Mouse (Mus musculus) R1 (cell line): ENCODE results near the gene Gadd45b.

Experiments
- DNase-seq: peaks from one replicate; pipeline ENCODE4 v3.0.0-alpha.2; 2018; ENCODE audit warnings: low read depth, low spot score

Gadd45b gene

GRCm38 (mm10) chr10:80935241-80935640, 5.4 kb downstream of the Gadd45b start:
- DNase-seq: no peak

GRCm38 (mm10) chr10:80935698-80936097, 5.8 kb downstream of the Gadd45b start:
- peak; percentile 60 for DNase-seq

DNA sequence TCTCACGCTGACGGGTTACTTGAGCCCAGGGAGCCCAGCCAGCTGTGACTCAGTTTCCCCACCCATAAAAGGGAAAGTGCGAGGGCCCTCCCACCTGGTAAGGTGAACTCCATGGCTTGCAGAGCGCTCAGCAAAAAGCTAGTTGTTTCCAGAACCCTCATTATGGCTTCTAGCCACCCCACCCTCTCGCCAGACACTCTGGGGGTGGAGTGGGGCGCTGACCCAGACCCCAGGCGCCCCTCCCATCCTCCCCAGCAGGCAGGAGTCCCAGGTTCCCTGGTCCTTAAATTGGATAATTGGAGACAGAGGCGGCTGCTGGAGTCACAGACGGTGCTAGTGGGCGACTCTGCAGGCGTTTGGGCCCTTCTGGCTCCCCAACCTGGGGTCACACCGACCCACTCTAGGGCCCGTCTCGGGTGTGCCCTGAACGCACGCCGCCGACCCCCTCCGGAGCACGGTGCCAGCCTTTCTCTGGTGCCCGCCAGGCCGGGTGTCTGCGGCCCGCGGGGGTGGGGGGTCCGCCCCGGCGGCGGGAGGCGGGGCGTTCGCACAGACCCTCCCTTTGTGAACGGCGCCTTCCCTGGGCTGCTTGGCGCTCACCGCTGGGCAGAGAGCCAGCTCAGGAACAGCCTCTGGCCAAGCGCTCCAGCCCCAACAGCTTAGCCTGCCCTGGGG, 6.4 kb downstream of the Gadd45b start:
- no peak for DNase-seq

GRCm38 (mm10) chr10:80936810-80937164, 6.9 kb downstream of the Gadd45b start:
- no peak for DNase-seq

DNA sequence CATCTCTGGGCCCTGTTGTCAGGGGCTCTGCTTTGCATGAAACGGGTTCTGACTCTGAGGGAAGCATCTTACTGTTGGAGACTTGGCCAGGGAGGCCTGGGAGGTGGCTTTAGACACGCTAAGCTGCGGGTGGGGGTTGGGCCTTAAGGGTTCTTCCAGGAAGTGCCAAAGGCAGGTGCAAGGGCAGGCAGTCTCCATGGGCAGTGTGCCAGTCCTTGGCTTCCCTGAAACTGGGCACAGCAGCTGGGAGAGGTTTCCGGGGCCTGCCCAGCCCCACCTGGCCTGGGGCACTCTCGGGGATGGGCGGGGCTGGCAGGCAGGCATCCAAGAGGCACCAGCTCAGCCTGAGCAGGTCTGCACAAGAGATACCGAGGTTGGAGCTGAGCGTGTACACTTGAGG, 7.8 kb downstream of the Gadd45b start:
- DNase-seq: no peak

DNA sequence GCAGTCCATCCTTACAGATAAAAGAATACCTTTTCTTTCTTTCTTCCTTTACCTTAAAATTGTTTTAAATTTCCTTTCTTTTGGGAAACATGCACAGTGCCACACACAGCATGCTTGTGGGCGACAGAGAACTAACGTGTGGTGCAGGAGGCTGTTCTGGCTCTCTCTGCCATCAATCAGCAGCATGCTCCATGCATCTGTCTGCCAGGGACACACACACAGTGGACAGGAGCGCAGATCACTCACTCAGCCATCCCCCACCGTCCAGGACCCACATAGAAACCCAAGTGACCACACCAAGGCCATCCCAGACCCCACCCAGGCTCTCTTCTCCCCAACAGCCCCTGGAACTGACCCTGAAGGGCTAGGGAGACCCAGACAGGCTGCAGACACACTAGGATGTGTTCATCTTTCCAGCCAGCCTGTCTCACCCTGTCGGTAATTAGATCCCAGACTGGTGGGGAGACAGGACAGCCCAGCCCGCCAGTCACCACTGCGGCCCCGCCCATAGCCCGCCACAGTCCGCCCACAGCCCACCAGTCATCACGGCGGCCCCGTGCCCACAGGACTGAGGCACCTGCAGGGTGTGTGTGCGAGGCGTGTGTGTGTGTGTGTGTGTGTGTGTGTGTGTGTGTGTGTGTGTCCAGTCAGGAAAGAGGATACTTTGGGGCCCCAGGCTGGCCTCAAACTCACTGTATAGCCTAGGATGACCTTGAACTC, 9.1 kb downstream of the Gadd45b start:
- no peak for DNase-seq

DNA sequence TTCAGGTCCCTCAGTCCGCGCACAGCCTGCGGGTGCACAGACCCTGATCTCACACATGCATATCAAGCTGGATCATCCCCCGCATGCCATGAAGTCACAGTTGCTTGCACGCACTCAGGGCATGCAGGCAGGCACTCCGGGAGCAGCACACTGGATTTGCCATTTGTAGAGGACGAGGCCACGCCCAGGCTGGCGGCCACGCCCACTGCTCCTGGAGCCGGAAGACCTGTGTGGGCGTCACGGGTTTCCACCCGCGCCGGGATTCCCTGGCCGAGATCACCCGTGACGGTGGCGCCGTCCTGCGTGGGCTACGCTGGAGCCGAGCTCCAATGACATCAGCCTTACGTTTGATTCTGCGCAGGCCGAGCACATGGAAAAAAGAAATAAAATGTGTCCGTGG, 9.8 kb downstream of the Gadd45b start:
- DNase-seq: peak; percentile 97

GRCm38 (mm10) chr10:80940320-80940987, 10.6 kb downstream of the Gadd45b start:
- DNase-seq: peak; percentile 97

GRCm38 (mm10) chr10:80940988-80941347, 11.1 kb downstream of the Gadd45b start:
- DNase-seq: no peak

- DNase-seq: no peak
Observed at GRCm38 (mm10) chr10:80942919-80943318, 13.0 kb downstream of the Gadd45b start.

GRCm38 (mm10) chr10:80943701-80944100, 13.8 kb downstream of the Gadd45b start:
- no peak for DNase-seq

- DNase-seq: no peak
Observed at GRCm38 (mm10) chr10:80944231-80944630, 14.4 kb downstream of the Gadd45b start.

GRCm38 (mm10) chr10:80946684-80947437, 17.0 kb downstream of the Gadd45b start:
- DNase-seq: peak; percentile 84

DNA sequence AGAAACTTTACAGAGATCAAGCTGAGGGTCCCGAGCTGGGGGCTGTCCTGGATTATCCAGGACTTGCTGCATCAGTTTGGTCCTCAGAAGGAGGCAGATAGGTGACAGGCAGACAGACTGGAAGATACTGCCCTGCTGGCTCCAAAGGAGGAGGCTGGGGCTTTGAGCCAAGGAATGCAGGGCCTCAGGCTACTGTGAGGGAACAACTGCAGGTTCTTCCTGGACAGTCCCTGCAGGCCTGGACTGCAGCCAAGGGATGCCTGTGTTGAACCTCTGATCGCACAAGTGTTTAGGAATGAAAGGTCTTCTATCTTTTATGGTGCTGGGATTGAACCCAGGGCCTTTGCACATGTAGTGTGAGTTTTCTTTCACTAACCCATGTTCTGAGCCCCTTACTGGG, 17.9 kb downstream of the Gadd45b start:
- no peak for DNase-seq

GRCm38 (mm10) chr10:80948570-80948969, 18.7 kb downstream of the Gadd45b start:
- DNase-seq: peak; percentile 86

DNA sequence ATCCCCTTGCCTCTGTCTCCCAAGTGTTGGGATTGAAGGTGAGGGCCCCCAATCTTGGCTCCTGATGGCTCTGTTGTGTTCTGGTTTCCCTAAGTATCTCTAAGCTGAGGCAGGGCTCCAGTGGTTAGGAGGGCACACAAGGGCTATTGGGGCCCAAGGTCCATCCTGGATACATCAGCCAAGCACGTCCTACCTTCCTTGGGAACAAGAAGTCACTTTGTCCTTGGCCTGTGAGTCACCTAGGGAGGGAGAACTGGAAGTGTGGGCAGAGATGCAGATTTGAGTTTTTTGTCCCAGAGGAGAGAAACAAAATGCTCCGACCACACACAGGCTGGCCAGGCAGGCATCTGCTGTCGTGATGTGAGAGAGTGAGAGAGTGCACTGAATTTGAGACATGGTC, 19.2 kb downstream of the Gadd45b start:
- no peak for DNase-seq

GRCm38 (mm10) chr10:80950314-80950713, 20.4 kb downstream of the Gadd45b start:
- peak; percentile 92 for DNase-seq

GRCm38 (mm10) chr10:80951761-80952390, 22.0 kb downstream of the Gadd45b start:
- peak; percentile 85 for DNase-seq

- no peak for DNase-seq
Observed at GRCm38 (mm10) chr10:80952449-80952848, 22.6 kb downstream of the Gadd45b start.

GRCm38 (mm10) chr10:80954415-80954814, 24.5 kb downstream of the Gadd45b start:
- peak; percentile 25 for DNase-seq

- DNase-seq: no peak
Observed at GRCm38 (mm10) chr10:80954843-80955242, 25.0 kb downstream of the Gadd45b start.

GRCm38 (mm10) chr10:80955536-80955935, 25.7 kb downstream of the Gadd45b start:
- peak; percentile 90 for DNase-seq
